Mouse (Mus musculus): ENCODE results near the gene Tjp3. TPM values are rescaled to one million over a fixed set of nuclear protein-coding genes. Genes with fewer than 3 reads are reported as not detected.

Gene Tjp3
- total RNA-seq, 1 experiment from 2014 or later = 0.18 TPM

- DNase-seq = no peak
Observed at GRCm38 (mm10) chr10:81268643-81269412, 22.6 kb downstream of the Tjp3 start.

GRCm38 (mm10) chr10:81268056-81268455, 23.3 kb downstream of the Tjp3 start:
- peak; percentile 78 for DNase-seq

GRCm38 (mm10) chr10:81266211-81267105, 24.9 kb downstream of the Tjp3 start, which contains the start of the genes Mrpl54 and Apba3:
TSS of gene Mrpl54 (minus strand) at chr10:81266934.
TSS of gene Apba3 (plus strand) at chr10:81266960.
- peak; percentile 98 for DNase-seq

- no peak for DNase-seq
Observed at GRCm38 (mm10) chr10:81265540-81265939, 25.8 kb downstream of the Tjp3 start.

GRCm38 (mm10) chr10:81261025-81261424, 30.4 kb downstream of the Tjp3 start:
- no peak for DNase-seq

GRCm38 (mm10) chr10:81259225-81259884, 32.0 kb downstream of the Tjp3 start:
- no peak for DNase-seq

GRCm38 (mm10) chr10:81257158-81258039, 34.0 kb downstream of the Tjp3 start:
- no peak for DNase-seq

- no peak for DNase-seq
Observed at GRCm38 (mm10) chr10:81254886-81255285, 36.5 kb downstream of the Tjp3 start.

- peak; percentile 57 for DNase-seq
Observed at GRCm38 (mm10) chr10:81252424-81253419, 38.7 kb downstream of the Tjp3 start, which contains the start of gene Matk. TSS of gene Matk (plus strand) at chr10:81252935.

- no peak for DNase-seq
Observed at GRCm38 (mm10) chr10:81249442-81249841, 41.9 kb downstream of the Tjp3 start.

- no peak for DNase-seq
Observed at GRCm38 (mm10) chr10:81247804-81248203, 43.6 kb downstream of the Tjp3 start.

GRCm38 (mm10) chr10:81245166-81245565, 46.2 kb downstream of the Tjp3 start:
- DNase-seq = no peak

- DNase-seq = peak; percentile 82
Observed at GRCm38 (mm10) chr10:81244595-81244994, 46.8 kb downstream of the Tjp3 start.

- no peak for DNase-seq
Observed at GRCm38 (mm10) chr10:81244146-81244545, 47.2 kb downstream of the Tjp3 start.

- DNase-seq = no peak
Observed at GRCm38 (mm10) chr10:81242021-81242420, 49.4 kb downstream of the Tjp3 start.

- peak; percentile 65 for DNase-seq
Observed at GRCm38 (mm10) chr10:81240876-81241275, 50.5 kb downstream of the Tjp3 start.

- DNase-seq = no peak
Observed at GRCm38 (mm10) chr10:81238618-81239017, 52.8 kb downstream of the Tjp3 start.

- no peak for DNase-seq
Observed at GRCm38 (mm10) chr10:81236471-81237268, 54.7 kb downstream of the Tjp3 start.

GRCm38 (mm10) chr10:81234206-81234605, 57.2 kb downstream of the Tjp3 start:
- DNase-seq = no peak
